Mouse (Mus musculus) T-cell, adult 66 days (primary cell): ENCODE measurements around the gene Try4. TPM values are rescaled to one million over a fixed set of nuclear protein-coding genes. Genes with fewer than 3 reads are reported as not detected.

Experiments
- total RNA-seq, 2 experiments: library from RNA; stranded (reverse); gene quantifications; 3 replicates in 1 of 2; 4 replicates in 1 of 2; pipeline ENCODE4 v1.2.4; 2023

Gene Try4
- total RNA-seq = not detected

DNA sequence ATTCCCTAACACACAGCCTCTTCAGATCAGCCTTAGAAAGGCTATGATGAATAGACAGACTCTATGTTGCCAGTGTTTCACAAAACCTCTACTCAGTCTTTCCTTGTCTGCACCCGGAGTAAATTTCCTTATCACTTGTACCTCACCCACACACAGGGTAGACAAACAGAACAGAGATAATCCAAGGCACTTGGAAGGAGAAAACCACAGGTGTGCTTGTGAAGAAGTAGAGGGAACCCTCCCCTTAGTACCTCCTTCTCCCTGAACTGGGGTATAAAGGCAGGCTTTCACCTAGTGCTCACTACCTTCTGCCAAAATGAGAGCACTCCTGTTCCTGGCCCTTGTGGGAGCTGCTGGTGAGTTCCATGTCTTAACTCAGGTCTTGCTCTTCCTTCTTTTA is at the start of gene Try4:
Gene Try4, plus strand, starts transcription at position 301 of the 400 bp plus-strand sequence.

DNA sequence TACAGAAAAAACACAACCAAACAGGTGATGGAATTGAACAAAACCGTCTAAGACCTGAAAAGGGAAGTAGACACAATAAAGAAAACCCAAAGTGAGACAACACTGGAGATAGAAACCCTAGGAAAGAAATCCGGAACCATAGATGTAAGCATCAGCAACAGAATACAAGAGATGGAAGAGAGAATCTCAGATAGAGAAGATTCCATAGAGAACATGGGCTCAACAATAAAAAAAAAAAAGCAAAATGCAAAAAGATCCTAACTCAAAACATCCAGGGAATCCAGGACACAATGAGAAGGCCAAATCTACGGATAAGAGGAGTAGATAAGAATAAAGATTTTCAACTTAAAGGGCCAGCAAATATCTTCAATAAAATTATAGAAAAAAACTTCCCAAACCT is 14.7 kb downstream of the Try4 start, which contains the start of gene Try5:
Gene Try5, minus strand, starts transcription at position 101 of the 400 bp plus-strand sequence.

DNA sequence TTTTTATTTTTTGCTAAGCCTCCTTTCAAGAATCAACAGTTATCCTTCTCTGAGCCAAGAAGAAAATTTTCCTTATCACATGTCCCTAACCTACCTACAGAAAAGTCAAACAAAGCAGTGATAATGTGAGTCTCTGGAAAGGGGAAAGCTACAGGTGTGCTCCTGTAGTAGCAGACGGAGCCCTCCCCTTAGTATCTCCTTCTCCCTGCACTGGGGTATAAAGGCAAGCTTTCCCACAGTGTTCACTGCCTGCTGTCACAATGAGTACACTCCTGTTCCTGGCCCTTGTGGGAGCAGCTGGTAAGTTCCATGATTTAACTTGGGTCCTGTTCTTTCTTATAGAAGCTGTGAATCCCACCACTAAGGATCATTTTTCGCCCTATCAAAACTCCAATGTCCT is 51.9 kb downstream of the Try4 start, which contains the start of gene Try10:
Gene Try10, plus strand, starts transcription at position 174 of the 400 bp plus-strand sequence.

Other genes starting within 250 kb of the Try4 start
- gene Try5, start 14.6 kb downstream of the Try4 start, total RNA-seq = under 1 TPM in 1 of 2 experiments, not detected in 1; 0.99 TPM
- gene Try10, start 51.8 kb downstream of the Try4 start, total RNA-seq = not detected
- not detected for gene Prss3, start 75.4 kb downstream of the Try4 start, total RNA-seq
- gene Gm5771, start 90.1 kb downstream of the Try4 start, total RNA-seq = not detected
- gene Gm10334, start 143.9 kb downstream of the Try4 start, total RNA-seq = not detected
- not detected for gene Prss1, start 156.7 kb downstream of the Try4 start, total RNA-seq
- 1 to 10 TPM in 1 of 2 experiments, under 1 TPM in 1; 0.74 to 1.4 TPM for gene Prss2, start 219.5 kb downstream of the Try4 start, total RNA-seq